Mouse (Mus musculus): ENCODE measurements at regions not wholly inside any gene's neighbourhood (a gene's known extent, or its start where the extent isn't known, plus 50 kb on each side); places are given as distances from the start of the nearest gene placed in this dataset.

DNA sequence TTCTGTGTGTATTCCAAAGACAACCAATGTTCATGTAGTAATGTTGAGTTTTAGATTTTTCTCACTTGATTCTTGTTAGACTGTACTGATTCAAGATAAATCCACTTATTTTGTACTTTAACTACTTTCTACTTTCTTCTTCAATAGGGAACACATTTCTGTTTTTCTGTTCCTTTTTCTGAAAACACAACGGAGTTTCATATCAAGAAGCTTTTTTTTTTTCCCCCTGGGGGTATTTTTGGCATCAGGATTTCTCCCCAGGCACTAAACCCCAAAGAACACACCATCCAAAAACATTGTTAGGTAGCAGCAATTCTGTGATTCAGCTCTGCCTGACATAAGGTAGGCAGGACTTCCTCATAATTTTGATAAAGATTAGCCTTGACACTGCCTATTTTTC, 1200.7 kb downstream of the Gsdmc2 start:
- DNase-seq (ENCODE audit: low spot score in 2 of 2): no peak

DNA sequence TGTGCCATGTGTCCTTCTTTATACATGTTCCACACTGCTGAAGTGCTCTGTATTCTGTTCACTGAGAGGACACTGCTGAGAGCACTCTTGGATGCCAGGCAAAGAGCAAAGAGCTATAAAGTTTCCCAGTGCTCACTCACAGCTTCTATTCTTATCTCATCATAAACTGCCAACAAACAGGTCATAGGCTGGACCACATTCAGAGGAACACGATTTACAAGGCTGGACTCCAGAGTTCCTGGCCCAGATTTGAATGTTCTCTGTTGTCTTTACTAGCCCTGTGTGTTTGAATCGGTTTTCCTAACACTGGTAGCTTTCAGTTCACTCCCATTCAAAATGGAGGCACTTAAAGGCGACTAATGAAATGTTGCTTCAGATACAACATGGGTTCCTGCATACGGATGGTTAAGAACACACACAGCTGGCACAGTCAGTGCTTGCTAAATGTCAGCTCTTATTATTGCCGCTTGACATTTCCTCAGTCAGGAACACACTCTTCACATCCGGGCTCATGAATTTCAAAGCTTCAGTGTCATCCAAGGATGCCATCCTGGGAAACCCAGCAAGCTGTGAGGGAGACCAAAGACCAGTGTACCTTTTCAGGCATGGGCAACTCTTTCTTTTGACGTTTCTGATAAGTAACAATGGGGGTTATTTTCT, 1203.8 kb downstream of the Gsdmc2 start:
- DNase-seq (ENCODE audit: low spot score in 2 of 2): no peak

DNA sequence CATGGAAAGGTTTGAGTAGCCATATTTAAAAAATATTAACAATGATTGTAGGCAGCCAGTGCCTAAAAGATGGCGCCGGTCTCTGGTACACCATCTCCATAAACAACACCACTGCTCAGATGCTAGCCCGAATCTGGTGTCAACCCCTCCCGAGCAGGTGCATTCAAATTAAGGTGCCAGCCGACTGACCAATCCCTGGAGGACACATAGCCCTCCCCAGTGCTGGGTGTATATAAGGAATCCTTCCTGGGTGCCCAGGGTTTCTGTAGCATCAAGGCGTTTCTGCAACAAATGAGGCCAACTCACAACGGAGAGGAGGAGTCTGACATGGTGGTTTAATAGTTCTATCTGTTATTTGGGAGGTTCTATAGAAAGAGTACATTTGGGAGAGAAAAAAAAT, 1219.6 kb downstream of the Gsdmc2 start:
- no peak for DNase-seq (ENCODE audit: low spot score in 2 of 2)

DNA sequence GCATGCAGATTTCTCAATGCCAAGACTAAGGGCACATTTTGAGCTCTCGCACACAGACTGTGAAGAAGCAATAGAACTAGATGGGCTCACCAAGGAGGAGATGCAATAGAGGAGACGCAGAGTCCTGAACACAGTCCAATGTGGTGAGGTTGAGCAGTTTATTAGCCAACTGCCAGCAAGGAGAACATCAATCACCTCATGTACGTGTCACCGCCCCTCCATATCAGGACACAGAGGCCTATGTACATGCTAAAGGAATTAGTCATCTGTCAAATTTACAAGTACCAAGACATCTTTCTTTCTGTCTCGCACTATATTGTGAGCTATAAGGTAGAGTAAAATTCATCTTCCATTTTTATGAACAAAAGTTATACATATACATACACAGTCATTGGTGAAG, 1228.9 kb downstream of the Gsdmc2 start:
- DNase-seq (ENCODE audit: low spot score in 2 of 2): no peak

DNA sequence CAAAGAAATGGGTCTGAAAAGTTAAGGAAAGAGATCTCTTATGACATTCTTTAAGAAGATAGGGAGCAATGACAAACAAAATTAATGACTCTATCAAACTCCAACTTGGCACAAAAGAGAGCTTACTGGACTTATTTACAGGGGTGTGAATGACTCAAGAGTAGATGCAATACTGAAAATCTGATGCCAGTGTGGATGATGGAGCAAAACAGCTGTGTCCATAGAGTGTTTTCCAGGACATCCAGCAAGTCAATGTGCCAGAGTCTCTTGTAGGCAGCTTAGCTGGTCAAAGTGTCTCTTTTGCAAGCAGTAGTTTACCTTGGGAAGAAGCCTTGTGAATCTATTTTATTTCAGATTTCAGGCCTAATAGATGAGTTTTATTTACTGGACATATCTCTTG, 1248.2 kb downstream of the Gsdmc2 start:
- DNase-seq (ENCODE audit: low spot score in 2 of 2): no peak

DNA sequence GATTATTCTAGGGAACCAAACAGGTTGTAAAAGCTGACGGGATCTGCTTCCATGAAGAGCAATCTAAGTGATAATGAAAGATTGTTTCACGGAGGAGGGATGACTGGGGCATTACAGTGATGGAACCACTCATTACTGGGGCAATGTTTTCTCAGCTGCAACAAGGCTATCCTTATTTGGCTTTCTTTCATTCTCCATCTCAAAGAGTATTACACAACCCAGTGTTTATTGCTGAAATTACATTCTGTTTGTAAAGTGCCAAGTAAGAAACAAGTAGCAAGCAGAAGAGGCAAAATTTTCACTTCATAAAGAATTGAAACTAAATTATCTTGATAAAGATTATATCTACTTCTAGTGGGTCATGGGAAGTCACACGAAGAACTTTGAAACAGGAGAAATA, 1256.4 kb downstream of the Gsdmc2 start:
- DNase-seq (ENCODE audit: low spot score in 2 of 2): no peak

DNA sequence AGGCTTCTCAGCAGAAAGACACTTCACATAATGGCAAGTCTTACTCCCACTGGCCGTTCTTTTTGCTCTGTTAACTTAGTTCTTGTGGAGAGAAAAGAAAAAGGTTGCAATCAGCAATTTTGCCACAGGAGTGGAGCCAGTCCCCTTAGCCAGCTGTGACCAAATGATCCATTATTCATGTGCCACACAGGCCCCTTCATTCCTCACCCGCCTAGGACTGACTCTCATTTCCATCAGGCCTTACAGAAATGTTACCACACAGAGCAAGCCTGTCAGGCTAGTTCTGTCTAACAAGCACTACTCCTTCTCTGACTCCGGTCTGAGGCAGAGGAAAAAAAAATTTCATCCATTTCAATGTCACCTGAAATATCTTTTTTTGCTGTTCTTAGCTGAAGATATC, 1266.2 kb downstream of the Gsdmc2 start:
- DNase-seq (ENCODE audit: low spot score in 2 of 2): no peak

DNA sequence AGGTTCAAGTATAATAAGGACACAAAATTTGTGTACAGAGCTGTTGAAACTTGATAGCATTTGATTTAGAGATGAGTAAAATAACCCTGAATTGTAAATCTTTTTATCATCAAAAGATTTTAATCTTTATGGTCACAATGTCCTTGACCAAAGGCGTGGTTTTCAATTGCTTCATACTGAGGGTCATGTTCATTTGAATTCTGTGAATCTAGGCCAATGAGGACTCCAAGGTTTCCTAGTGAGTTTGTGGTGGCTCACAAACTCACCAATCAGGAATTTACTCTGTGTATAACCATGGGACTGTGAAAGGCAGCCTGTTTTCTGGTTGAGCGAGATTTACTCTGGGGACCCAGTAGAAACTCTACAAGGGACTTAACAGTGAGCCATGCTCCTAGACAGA, 1269.2 kb downstream of the Gsdmc2 start:
- no peak for DNase-seq (ENCODE audit: low spot score in 2 of 2)

DNA sequence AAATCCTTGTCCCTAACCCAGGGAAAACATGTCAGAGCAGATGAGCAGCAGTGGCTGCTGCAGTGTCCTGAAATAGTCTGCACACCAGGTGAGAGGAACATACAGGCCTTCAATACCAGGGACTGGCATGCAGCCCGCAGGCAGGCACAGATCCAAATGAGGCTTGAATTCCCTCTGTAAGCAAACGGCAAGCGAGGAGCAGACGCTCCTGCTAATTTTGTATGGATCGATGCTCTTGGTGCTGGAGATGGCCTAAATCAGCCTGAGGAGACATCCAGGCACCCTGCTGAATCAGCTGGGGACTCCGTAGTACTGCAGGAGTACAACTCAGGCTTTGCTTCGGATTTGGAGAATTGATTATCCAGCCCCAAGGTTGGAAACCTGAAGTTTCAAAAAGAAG, 1273.2 kb downstream of the Gsdmc2 start:
- DNase-seq (ENCODE audit: low spot score in 2 of 2): no peak

DNA sequence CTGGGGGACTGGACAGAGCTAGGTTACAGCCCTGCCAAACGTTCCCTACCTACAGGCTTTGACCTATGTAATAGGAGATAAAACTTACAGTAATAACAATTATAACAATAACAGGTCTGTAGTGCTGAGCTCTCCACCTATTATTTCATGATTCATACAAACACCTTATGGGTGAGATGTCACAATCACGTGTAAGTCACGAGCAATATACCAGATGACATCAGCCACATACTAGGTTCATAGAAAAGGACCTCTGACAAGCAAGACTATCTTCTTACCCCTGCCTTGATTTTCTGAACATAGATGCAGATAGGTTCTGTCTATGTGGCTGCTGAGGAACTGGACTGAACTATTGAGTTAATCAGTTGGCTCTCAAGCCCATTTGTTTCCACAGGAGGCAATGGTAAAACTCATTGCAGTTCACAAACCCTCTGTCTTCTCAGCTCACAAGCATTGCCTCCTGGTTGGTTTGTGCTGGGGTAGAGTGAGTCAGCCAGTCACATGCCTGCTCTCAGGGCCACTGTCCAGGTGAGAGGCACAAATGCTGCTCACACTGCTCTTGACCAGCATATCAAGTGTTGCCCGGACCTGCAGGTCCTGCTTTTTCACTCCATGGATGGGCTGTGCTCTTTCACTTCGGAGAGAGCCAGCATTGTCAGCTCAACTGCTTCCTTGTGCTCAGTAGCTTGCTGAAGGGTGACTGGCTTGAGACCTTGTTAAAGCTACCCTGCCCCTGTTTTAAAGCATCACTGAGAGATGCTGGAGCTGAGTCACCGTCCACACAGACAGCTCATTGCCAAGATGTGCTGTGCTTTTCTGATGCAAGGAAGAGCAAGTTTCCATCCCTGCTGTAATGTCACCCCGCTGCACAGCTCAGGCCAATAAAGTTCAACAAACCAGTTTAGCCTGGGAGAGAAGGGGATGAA, 1275.9 kb downstream of the Gsdmc2 start:
- no peak for DNase-seq (ENCODE audit: low spot score in 2 of 2)

DNA sequence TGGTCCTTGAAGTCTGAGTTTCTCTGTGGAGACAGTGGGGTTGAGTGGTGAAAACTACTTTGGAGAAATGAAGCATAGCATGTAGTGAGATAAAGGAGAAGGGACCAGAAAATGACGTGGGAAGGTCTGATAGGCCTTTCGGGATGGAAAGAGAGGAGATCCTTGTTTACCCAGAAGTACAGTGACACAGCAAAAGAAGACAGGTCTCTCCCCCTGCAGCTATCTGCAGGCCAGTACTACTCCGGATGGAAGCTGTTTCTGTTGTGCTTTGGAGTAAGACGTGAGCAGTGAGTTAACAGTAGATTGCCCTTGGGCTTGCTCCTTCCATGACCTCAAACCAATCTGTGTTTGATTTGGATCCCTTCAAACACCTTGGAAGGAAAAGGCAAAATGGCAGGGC, 1277.5 kb downstream of the Gsdmc2 start:
- DNase-seq (ENCODE audit: low spot score in 2 of 2): no peak

DNA sequence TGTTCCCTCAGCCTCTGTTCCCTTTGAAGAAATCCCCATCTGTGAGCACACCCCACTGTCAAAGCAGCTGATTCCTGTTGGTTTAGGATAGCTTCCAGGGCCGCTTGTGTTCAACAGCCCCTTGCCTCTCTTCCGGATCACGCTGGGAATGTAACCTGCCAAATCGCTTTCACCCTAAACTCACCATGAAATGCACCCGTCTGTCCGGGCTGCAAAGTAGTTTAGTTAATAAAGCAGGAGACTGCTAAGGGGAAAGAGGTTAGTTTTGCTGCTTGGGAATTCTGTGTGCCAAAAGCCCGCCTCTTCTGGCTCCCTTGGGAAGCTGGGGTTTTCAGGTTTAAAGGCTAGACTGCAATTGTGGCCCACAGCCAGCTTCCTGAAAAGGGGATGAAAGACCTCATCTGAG, 1278.9 kb downstream of the Gsdmc2 start:
- DNase-seq (ENCODE audit: low spot score in 2 of 2): no peak

DNA sequence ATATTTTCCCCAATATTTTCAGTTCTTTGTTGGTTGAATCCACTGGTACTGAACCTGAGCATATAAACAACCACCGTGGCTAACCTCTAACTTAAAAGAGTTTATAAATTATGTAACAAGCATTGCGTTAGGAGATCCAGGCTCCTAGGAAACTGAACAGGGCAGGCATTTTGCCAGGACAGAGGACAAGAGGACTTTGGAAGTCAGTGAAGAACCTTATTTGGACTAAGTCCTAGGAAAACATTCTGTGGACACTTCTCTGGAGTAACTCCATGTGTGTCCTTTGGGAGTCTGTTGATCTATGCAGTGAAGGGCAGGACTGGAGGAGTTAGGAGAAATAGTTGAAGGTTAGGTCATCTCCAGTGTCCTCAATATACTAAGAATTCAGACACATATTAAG, 1311.7 kb downstream of the Gsdmc2 start:
- DNase-seq (ENCODE audit: low spot score in 2 of 2): no peak

DNA sequence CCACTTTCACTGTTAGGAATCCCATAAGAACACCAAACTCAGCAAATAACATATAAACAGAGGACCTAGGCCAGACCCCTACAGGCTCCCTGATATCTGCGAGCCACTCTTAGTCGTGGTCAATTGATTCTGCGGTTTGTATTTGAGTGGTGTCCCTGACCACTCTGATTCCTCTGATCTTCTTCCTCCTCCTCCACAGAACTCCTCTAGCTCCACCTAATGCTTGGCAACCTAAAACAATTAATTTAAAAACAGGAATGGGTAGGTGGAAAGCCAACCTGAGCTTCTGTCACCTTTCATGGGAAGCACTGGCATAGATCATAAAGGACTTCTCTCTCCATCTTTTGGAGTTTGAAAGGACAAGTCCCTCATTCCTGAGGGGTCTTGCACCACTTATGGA, 1316.0 kb downstream of the Gsdmc2 start:
- DNase-seq (ENCODE audit: low spot score in 2 of 2): no peak

DNA sequence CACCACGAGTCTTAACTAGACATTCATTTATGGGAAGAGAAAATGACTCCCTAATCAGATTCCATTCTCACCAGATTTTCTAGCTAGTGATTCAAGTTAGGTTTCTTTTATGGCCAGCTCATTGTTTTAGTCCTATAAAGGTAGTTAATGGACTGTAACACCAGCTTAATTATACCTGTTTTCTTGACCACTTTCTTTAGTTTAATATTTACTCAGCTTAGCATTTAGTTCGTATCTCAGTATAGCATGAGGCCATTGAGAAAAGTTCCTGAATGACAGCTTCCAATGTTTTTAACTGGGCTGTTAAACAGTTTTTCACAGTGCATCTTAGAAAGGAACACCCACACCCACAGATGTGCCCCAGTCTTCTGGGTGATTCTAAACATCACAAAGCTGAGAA, 1320.3 kb downstream of the Gsdmc2 start:
- DNase-seq (ENCODE audit: low spot score in 2 of 2): no peak

DNA sequence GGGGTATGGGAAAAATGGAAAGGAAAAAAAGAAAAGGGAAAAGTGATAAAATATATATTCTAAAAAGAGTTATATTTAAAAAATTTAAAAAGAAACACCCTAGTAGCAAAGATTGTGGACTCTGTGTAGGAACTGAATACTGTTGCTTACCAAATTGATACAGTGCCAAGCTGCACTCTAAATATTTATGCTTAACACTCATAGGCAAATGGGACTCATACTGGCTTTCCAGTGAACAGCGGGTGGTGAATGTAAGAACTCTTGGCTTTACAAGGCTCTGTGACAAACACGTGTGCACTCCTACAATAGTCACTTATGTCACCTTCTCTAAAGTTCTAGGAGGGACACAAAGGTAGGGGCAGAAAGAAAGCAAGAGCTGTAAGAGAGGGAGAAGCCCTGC, 1320.8 kb downstream of the Gsdmc2 start:
- DNase-seq (ENCODE audit: low spot score in 2 of 2): no peak

DNA sequence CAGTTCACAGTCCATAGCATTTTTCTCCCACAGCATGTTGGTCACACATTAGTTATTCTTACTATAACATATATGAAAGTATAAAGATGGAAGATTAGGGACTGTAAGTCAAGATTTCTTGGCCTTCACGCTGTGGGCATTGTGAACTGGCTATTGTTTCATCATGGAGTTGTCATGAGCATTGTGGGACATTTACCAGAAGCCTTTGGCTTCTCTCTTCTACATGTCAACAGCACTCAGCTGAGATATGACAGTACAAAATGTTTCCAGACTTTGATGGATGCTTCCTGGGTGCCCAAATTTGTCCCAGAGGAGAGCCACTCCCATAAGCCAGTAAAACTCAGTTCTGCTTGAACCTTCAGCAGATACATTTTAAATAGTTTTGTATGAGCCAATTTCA, 1331.5 kb downstream of the Gsdmc2 start:
- no peak for DNase-seq (ENCODE audit: low spot score in 2 of 2)

DNA sequence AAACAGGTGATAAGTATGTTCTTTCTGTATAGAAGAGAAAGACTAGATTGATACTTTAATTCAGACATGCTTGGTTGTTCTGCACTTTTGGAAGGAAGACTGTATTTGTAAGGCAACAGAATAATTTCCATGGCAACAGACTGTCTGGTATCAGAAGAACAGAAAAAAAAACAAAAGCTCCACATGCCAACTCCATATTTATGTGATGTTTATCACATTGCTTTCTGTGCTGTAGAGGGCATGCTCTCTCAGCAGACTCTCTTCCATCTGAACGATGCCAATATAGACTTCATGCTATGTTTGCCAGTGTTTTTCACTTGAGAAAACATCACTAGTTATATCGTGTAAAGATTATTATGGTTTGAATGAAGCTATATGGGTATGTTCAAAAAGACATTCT, 1333.5 kb downstream of the Gsdmc2 start:
- DNase-seq (ENCODE audit: low spot score in 2 of 2): no peak

DNA sequence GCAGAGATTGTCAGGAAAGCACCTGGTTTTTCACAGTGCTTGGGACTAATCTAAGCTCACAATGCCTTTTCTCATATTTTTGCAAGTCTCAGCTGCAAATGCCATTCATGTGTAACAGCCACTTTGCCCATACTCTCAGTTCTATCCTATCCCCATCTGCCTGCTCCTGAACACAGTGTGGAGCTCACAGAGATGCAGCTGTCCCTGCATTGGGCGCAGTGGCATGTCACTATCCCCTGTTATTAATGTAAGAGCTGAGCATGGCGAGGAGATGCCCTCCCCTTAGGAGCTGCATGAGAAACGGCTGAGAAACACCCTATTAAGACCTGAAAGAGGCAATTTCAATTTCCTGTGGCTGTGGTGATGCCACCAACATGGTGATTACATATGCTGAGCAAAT, 1341.1 kb downstream of the Gsdmc2 start:
- DNase-seq (ENCODE audit: low spot score in 2 of 2): no peak

DNA sequence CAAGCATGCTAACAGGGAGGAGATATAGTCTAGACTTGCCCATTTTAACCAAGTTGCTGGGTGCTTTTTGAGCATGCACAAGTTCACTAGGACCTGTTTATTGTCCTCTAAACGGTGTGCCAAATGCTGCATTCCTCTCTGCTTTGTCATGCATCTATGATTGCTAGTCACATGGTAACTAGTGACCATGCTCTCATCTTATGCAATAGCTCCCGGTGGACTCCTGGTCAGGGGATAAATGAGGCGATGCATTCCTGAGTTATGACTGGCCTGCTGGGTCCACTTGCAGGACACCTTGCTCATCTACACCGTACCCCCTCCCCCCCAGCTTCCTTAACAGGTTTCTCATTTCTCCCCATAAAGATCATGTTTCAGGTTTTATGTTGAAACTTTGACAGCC, 1344.0 kb downstream of the Gsdmc2 start:
- no peak for DNase-seq (ENCODE audit: low spot score in 2 of 2)

DNA sequence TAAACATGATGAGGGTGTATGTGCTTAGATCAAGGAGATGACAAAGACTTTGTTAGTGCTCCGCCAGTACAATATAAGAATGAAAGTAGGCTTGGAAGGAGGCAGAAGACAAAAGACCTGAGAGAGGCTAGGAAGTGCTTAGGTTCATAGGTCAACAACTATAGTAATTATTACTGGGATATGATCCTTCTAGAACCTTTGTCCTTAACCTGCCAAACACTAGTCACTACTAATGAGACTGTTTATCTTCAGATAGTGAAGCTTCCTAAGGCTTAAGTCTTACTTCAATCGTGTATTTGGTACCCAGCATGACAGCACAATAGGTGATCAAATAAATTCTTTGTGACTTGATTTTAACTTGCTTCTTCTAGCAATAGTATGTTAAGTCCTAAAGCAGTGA, 1344.5 kb downstream of the Gsdmc2 start:
- DNase-seq (ENCODE audit: low spot score in 2 of 2): no peak

DNA sequence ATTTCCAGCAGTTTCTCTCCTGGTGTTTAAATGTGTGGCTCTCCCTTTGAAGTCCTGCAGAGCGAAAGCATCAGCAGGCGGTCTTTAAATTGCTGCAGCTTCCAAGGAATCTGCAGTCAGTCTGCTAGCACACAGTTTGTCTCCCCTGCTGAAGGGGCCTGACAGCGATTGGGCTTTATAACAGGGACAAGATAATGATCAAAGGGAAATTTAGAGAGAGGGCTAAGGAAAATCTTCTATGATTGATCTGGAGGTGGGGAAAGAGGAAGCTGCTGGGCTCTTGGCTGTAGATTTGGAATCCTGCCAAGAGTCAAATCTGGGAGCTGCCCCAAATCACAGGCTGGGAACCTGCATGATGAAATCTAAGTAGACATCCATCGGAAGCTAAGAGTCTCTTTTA, 1348.8 kb downstream of the Gsdmc2 start:
- no peak for DNase-seq (ENCODE audit: low spot score in 2 of 2)

DNA sequence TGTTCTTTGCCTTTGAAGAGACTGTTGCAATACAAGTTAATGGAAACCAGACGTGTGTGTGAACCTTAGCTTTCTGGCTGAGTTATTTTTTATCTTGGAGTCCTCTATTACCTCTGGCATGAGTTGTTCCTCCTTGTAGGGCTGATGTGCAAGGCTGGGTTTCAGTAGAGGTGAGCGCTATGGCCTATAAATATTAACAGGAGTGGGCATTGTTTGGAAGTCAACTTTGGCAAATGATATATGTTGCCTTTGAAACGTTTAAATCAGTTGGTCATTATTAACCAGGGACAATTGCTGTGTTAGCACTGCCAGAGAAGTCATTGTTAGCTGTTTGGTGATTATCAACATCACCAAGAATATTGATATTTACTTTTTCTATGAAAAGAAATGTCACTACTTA, 1352.6 kb downstream of the Gsdmc2 start:
- no peak for DNase-seq (ENCODE audit: low spot score in 2 of 2)

Measured in right cerebral cortex, postnatal 36 days (tissue).